Mouse (Mus musculus): ENCODE results near the gene Mtrex. TPM values are rescaled to one million over a fixed set of nuclear protein-coding genes. Genes with fewer than 3 reads are reported as not detected.

Mtrex gene
- polyA plus RNA-seq, 1 experiment from 2014 or later = 64.5 TPM

DNA sequence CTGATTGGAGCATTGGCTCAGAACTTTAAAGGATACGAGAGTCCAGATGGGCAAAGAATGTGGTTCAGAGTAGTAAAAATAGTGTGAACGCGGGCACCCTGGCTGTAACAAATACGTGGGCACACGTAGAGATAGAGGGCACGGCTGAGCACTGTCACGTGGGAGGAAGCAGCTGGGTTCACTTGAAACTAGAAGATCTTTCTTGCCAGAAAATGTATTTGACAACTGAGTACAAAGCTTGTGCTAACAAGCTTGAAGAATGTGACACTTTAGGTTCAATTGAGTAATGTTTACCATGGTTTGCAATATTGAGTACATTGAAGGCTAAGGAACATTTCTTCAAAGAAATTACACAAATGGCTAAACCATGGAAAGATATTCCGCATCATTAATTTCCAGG lies 10.9 kb upstream of the Mtrex start:
- H3K4me2 ChIP-seq (ENCODE audit: low read length) = no peak overlapping the region
- peaks cover 42% of the 10 kb centered on the region for H3K36me3 ChIP-seq (ENCODE audit: control insufficient read depth, insufficient read depth, low read length)
- DNase-seq (ENCODE audit: low spot score) = no peak

DNA sequence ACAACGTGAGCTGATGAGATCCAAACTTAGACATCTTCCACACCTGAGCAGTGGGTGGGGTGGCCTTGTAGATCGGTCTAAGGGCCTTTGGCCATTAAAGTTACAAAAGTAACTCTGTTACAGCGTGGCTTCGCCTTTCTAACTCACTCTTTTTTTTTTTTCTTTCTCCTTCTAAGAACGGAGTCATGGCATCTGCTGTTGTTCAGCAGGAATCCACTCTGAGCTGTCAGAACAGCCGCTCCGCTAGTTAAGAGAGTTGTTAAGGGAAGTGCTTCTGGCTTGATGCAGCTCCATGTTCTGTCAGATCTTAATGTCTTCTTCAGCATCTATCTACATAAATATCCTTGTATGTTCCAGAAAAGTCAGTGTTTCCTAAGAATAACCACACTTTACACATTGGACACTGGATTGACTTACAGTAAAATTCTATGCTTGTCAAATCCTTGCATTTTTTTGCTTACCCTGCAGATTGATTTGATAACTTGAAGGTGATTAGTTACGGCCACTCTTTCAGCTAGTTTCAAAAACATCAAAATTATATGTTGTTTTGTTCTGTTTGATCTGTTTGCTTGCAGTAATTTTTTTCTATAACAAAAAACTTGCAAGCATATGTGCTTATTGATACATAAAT lies 955 bp upstream of the Mtrex start:
- no peak for DNase-seq (ENCODE audit: low spot score)
- ATAC-seq (replicated peaks; ENCODE audit: low FRiP score, low TSS enrichment, low read depth) = peak; percentile 38; the same call in 1 of the 2 replicates
- Histone ChIP-seq H3K36me3 (ENCODE audit: control insufficient read depth, insufficient read depth, low read length) (peaks cover 22% of the 10 kb centered on the region), H3K4me1 (replicated peaks; ENCODE audit: control insufficient read depth, insufficient read depth, low read length) (peaks cover 20% of the 10 kb centered on the region), H3K27me3 (replicated peaks; ENCODE audit: control insufficient read depth, insufficient read depth, low read length) (no peaks in the 10 kb centered on the region), H3K4me2 (ENCODE audit: low read length) (peak overlapping the region; percentile 75), H3K9me3 (ENCODE audit: control insufficient read depth, low read length) (no peaks in the 10 kb centered on the region), H3K27ac (ENCODE audit: low read depth) (peak overlapping the region; percentile 86; the same call in 1 of the 2 replicates), H3K4me3 (ENCODE audit: low read depth, low read length) (peak overlapping the region; percentile 95), H3K9ac (ENCODE audit: low read length) (peak overlapping the region; percentile 67)
- WGBS = 4% methylated on average over 8 of the region's 8 CpGs

More for the DNA sequence above, 10.9 kb upstream of the Mtrex start:
- no peak for ATAC-seq (replicated peaks; ENCODE audit: low FRiP score, low TSS enrichment, low read depth)
- Histone ChIP-seq H3K4me1 (replicated peaks; ENCODE audit: control insufficient read depth, insufficient read depth, low read length) (no peaks in the 10 kb centered on the region), H3K27ac (ENCODE audit: low read depth) (no peak overlapping the region), H3K4me3 (ENCODE audit: low read depth, low read length) (no peak overlapping the region), H3K9ac (ENCODE audit: low read length) (no peak overlapping the region), H3K27me3 (replicated peaks; ENCODE audit: control insufficient read depth, insufficient read depth, low read length) (no peaks in the 10 kb centered on the region), H3K9me3 (ENCODE audit: control insufficient read depth, low read length) (no peaks in the 10 kb centered on the region)
- 93% methylated on average over 8 of the region's 8 CpGs for WGBS

DNA sequence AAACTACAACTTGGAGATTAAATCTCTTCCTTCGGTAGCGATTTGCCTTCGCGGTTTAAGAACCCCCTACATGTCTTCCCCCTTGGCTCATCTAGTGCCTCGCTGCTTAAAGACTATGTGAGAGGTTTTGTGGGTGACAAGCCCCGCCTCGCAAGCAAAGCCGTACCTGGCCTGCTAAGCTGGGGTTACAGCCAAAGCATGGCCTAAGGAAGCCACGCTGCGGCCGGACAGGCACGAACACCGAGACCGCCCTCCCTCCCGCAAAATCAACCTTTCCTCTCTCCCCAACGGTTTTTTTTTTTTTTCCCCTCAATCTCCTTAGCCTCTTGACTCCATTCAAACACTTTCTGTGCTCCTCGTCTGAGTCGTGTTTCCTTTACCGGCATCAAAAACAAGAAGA lies 402 bp downstream of the Mtrex start:
- Histone ChIP-seq H3K27me3 (replicated peaks; ENCODE audit: control insufficient read depth, insufficient read depth, low read length) (no peaks in the 10 kb centered on the region), H3K4me3 (ENCODE audit: low read depth, low read length) (peak overlapping the region; percentile 95), H3K36me3 (ENCODE audit: control insufficient read depth, insufficient read depth, low read length) (peaks cover 14% of the 10 kb centered on the region), H3K4me1 (replicated peaks; ENCODE audit: control insufficient read depth, insufficient read depth, low read length) (peaks cover 20% of the 10 kb centered on the region), H3K27ac (ENCODE audit: low read depth) (peak overlapping the region; percentile 86), H3K9ac (ENCODE audit: low read length) (peak overlapping the region; percentile 88), H3K4me2 (ENCODE audit: low read length) (peak overlapping the region; percentile 73), H3K9me3 (ENCODE audit: control insufficient read depth, low read length) (no peaks in the 10 kb centered on the region)
- ATAC-seq (replicated peaks; ENCODE audit: low FRiP score, low TSS enrichment, low read depth) (no peak; the same call in 1 of the 2 replicates), DNase-seq (ENCODE audit: low spot score) (no peak)
- under 1% methylated on average over 19 of the region's 19 CpGs for WGBS

DNA sequence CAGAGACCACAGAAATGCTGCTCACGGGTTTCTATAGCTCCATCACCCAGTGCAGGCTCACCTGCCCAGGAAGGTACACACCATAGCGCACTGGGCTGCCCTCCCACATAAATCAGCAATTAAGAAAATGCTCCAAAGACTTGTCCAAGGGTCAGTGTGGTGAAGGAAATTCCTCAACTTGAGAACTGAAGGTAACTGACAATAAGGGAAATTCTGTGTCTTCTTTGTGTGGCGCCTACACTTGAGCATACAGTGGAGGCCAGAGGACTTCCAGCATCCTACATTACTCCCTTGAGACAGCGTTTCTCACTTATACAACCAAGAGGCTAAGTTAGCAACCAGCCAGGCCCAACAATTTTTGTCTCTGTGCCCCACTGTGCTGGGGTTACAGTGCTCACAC lies 1.2 kb downstream of the Mtrex start:
- Histone ChIP-seq H3K36me3 (ENCODE audit: control insufficient read depth, insufficient read depth, low read length) (peaks cover 12% of the 10 kb centered on the region), H3K27me3 (replicated peaks; ENCODE audit: control insufficient read depth, insufficient read depth, low read length) (no peaks in the 10 kb centered on the region), H3K27ac (ENCODE audit: low read depth) (no peak overlapping the region), H3K9ac (ENCODE audit: low read length) (peak overlapping the region; percentile 88), H3K4me2 (ENCODE audit: low read length) (peak overlapping the region; percentile 73), H3K4me1 (replicated peaks; ENCODE audit: control insufficient read depth, insufficient read depth, low read length) (peaks cover 20% of the 10 kb centered on the region), H3K4me3 (ENCODE audit: low read depth, low read length) (peak overlapping the region; percentile 95), H3K9me3 (ENCODE audit: control insufficient read depth, low read length) (no peaks in the 10 kb centered on the region)
- no peak for DNase-seq (ENCODE audit: low spot score)
- 66% methylated on average over 4 of the region's 4 CpGs for WGBS
- ATAC-seq (replicated peaks; ENCODE audit: low FRiP score, low TSS enrichment, low read depth) = no peak

GRCm38 (mm10) chr13:112925266-112925665 lies 1.9 kb downstream of the Mtrex start:
- WGBS = 67% methylated on average over 6 of the region's 6 CpGs
- H3K4me1 ChIP-seq (replicated peaks; ENCODE audit: control insufficient read depth, insufficient read depth, low read length) = peaks cover 20% of the 10 kb centered on the region
- no peak overlapping the region for H3K27ac ChIP-seq (ENCODE audit: low read depth)
- H3K4me3 ChIP-seq (ENCODE audit: low read depth, low read length) = no peak overlapping the region
- no peak overlapping the region for H3K9ac ChIP-seq (ENCODE audit: low read length)
- DNase-seq (ENCODE audit: low spot score) (no peak), ATAC-seq (replicated peaks; ENCODE audit: low FRiP score, low TSS enrichment, low read depth) (no peak)
- no peaks in the 10 kb centered on the region for H3K27me3 ChIP-seq (replicated peaks; ENCODE audit: control insufficient read depth, insufficient read depth, low read length)
- H3K36me3 ChIP-seq (ENCODE audit: control insufficient read depth, insufficient read depth, low read length) = peaks cover 9% of the 10 kb centered on the region
- H3K9me3 ChIP-seq (ENCODE audit: control insufficient read depth, low read length) = no peaks in the 10 kb centered on the region
- H3K4me2 ChIP-seq (ENCODE audit: low read length) = no peak overlapping the region

- ATAC-seq (replicated peaks; ENCODE audit: low FRiP score, low TSS enrichment, low read depth) (no peak), DNase-seq (ENCODE audit: low spot score) (no peak)
- H3K27ac ChIP-seq (ENCODE audit: low read depth) = no peak overlapping the region
- H3K9me3 ChIP-seq (ENCODE audit: control insufficient read depth, low read length) = no peaks in the 10 kb centered on the region
- H3K36me3 ChIP-seq (ENCODE audit: control insufficient read depth, insufficient read depth, low read length) = peaks cover 47% of the 10 kb centered on the region
- H3K27me3 ChIP-seq (replicated peaks; ENCODE audit: control insufficient read depth, insufficient read depth, low read length) = no peaks in the 10 kb centered on the region
- no peak overlapping the region for H3K9ac ChIP-seq (ENCODE audit: low read length)
- H3K4me1 ChIP-seq (replicated peaks; ENCODE audit: control insufficient read depth, insufficient read depth, low read length) = peaks cover 5% of the 10 kb centered on the region
- H3K4me3 ChIP-seq (ENCODE audit: low read depth, low read length) = no peak overlapping the region
- H3K4me2 ChIP-seq (ENCODE audit: low read length) = no peak overlapping the region
- 87% methylated on average over 3 of the region's 3 CpGs for WGBS
Measured at GRCm38 (mm10) chr13:112920906-112921305, 6.3 kb downstream of the Mtrex start.

DNA sequence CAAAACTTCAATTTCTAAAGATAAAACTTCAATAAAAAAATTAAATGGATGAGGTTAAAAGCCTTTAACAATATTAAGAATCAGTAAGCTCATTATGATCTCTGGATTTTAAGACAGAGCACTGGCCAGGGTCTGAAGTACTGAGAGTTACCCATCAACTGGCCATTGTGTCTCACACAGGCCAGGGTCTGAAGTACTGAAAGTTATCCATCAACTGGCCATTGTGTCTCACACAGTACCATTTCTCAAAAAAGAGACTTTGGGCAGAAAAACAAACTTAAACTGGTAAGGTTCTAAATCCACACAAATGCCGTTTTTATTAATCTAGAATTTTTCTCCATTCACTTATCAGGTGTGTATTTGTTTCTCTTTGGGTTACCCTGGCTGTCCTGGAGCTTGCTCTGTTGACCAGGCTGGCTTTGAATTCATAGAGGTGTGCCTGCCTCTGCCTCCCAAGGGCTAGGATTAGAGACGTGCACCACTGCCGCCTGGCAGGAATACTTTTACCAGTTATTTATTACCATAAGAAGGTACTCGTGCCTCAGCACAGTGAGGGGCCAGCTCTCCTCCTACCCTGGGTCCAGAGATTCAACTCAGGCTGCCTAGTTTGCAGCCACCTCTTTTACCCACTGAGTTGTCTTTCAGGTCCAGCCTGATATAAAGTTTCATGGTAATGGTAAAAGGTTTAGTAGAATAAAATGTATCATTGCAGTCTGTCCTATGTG lies 7.9 kb downstream of the Mtrex start:
- 84% methylated on average over 4 of the region's 4 CpGs for whole genome bisulfite sequencing

DNA sequence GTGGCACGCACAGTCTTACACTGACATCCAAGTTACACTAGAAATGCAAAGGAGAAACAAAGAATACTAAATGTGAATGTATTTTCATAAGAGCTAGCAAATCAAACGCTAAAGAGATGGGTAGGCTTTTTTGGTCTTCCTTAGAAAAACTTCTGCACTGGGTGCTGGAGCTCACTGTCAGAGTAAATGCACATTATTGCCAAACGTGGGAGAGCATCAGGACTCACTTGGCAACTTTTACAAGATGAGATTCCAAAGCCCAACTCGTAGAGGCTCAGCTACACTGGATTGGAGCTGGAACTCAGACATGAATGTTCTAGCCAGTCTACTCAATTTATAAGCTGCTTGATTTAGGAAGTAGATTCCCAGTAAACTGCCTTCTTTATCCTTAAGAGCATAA lies 16.8 kb downstream of the Mtrex start:
- no peak overlapping the region for H3K9ac ChIP-seq (ENCODE audit: low read length)
- no peaks in the 10 kb centered on the region for H3K27me3 ChIP-seq (replicated peaks; ENCODE audit: control insufficient read depth, insufficient read depth, low read length)
- WGBS = 83% methylated on average over 4 of the region's 4 CpGs
- H3K4me3 ChIP-seq (ENCODE audit: low read depth, low read length) = no peak overlapping the region
- peaks cover 78% of the 10 kb centered on the region for H3K36me3 ChIP-seq (ENCODE audit: control insufficient read depth, insufficient read depth, low read length)
- no peak overlapping the region for H3K27ac ChIP-seq (ENCODE audit: low read depth)
- no peaks in the 10 kb centered on the region for H3K4me1 ChIP-seq (replicated peaks; ENCODE audit: control insufficient read depth, insufficient read depth, low read length)
- ATAC-seq (replicated peaks; ENCODE audit: low FRiP score, low TSS enrichment, low read depth) (no peak), DNase-seq (ENCODE audit: low spot score) (no peak)
- no peak overlapping the region for H3K4me2 ChIP-seq (ENCODE audit: low read length)
- H3K9me3 ChIP-seq (ENCODE audit: control insufficient read depth, low read length) = no peaks in the 10 kb centered on the region

More for the DNA sequence above, 7.9 kb downstream of the Mtrex start:
- H3K4me2 ChIP-seq (ENCODE audit: low read length) = no peak overlapping the region
- DNase-seq (ENCODE audit: low spot score) (no peak), ATAC-seq (replicated peaks; ENCODE audit: low FRiP score, low TSS enrichment, low read depth) (no peak)
- no peak overlapping the region for H3K4me3 ChIP-seq (ENCODE audit: low read depth, low read length)
- no peaks in the 10 kb centered on the region for H3K4me1 ChIP-seq (replicated peaks; ENCODE audit: control insufficient read depth, insufficient read depth, low read length)
- no peaks in the 10 kb centered on the region for H3K27me3 ChIP-seq (replicated peaks; ENCODE audit: control insufficient read depth, insufficient read depth, low read length)
- no peaks in the 10 kb centered on the region for H3K9me3 ChIP-seq (ENCODE audit: control insufficient read depth, low read length)
- peaks cover 57% of the 10 kb centered on the region for H3K36me3 ChIP-seq (ENCODE audit: control insufficient read depth, insufficient read depth, low read length)
- no peak overlapping the region for H3K9ac ChIP-seq (ENCODE audit: low read length)
- H3K27ac ChIP-seq (ENCODE audit: low read depth) = no peak overlapping the region

All from intestine, embryonic 14.5 days (tissue).